Mouse (Mus musculus) Patski (cell line): ENCODE measurements around the gene Ero1l. TPM values are rescaled to one million over a fixed set of nuclear protein-coding genes. Genes with fewer than 3 reads are reported as not detected.

ENCODE experiments used
- ATAC-seq: fragments of 100-300 bp; one replicate; pipeline ENCODE4 v1.8.0; 2021
- CTCF ChIA-PET: fragments of 350-600 bp; sonication (Branson Sonifier 250); formaldehyde crosslinking; loops from one replicate; lab custom pipeline; 2022; ENCODE audit warnings: inconsistent platforms; lab: Charles Lee
- POLR2A ChIA-PET: fragments of 350-600 bp; sonication (Branson Sonifier 250); formaldehyde crosslinking; loops from one replicate; lab custom pipeline; 2022; ENCODE audit warnings: antibody characterized with exemption, inconsistent platforms; lab: Charles Lee
- DNase-seq: peaks from one replicate; pipeline ENCODE4 v3.0.0-alpha.2; 2011; ENCODE audit warnings: low read depth, low spot score
- H3K27me3 ChIP-seq: fragments of 371-371 bp; one replicate; pipeline ENCODE4 v1.5.1; 2021
- CTCF ChIP-seq: fragments of 100-300 bp; IDR thresholded peaks from one replicate; pipeline ENCODE4 v1.5.1; 2021
- in situ Hi-C: fragments of 300-500 bp; cut with MboI; formaldehyde crosslinking; loops from 3 replicates; pipeline ENCODE4 v1.11.1; 2018; ENCODE audit warnings: low pct_unique_long_range_greater_than_20kb, mixed read lengths
- polyA plus RNA-seq: library from polyadenylated mRNA; unstranded; gene quantifications from one replicate; pipeline ENCODE4 v1.2.3, GENCODE M21; 2021

Gene Ero1l
- polyA plus RNA-seq, 1 experiment from 2014 or later, result 74.1 TPM

DNA sequence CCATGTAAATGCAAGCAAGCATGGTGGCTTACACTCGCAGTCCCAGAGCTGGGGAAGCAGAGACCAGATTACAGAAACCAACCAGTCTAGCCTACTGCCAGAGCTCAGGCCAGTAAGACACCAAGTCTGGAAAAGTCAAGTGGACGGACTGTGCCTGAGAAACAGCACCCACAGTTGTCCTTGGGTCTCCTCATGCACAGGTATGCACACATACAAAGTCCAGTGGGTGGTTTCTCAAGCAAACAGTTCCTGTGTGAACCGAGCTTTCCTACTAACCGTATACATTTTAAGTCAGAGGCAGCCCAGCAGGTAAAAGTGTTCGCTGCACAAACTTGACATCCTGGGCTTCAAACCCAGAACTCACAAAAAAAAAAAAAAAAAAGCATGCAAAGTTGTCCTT, 12.7 kb downstream of the Ero1l start:
- no peak for DNase-seq
- no peak for ATAC-seq
- no peaks in the 10 kb centered on the region for H3K27me3 ChIP-seq
- CTCF ChIA-PET, result interaction anchor here (1.3 kb wide), 1 partner anchor 10 kb away, joined by 4 read pairs; no protein-coding TSS in a partner anchor
- POLR2A ChIA-PET, result interaction anchor here (0.6 to 0.7 kb wide), 2 partner anchors 25 to 153 kb away, joined by 3 read pairs; no protein-coding TSS in a partner anchor
- in situ Hi-C loops, result no loop called here
- no peak for TF ChIP-seq CTCF

DNA sequence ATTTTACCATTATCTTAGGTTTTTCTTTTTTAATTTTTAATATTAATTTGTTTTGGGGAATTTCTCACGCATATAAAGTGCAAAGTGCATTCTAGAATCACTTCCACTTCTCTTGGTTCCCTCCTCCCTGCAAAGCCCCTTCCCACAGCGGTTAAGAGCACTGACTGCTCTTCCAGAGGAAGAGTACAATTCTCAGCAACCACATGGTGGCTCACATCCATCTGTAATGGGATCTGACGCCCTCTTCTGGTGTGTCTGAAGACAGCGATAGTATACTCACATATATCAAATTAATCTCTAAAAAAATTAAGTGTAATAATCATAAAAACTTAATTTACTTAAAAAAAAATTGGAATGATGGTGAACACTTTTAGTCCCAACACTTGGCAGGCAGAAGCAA, 14.2 kb downstream of the Ero1l start:
- H3K27me3 ChIP-seq, result no peaks in the 10 kb centered on the region
- ATAC-seq, result no peak
- ChIA-PET POLR2A (no interaction called here), CTCF (interaction anchor here (1.3 to 2.4 kb wide), 2 partner anchors 10 to 12 kb away, joined by 4 to 7 read pairs; no protein-coding TSS in a partner anchor)
- TF ChIP-seq CTCF, result peak; percentile 22
- DNase-seq, result no peak
- in situ Hi-C loops, result no loop called here

DNA sequence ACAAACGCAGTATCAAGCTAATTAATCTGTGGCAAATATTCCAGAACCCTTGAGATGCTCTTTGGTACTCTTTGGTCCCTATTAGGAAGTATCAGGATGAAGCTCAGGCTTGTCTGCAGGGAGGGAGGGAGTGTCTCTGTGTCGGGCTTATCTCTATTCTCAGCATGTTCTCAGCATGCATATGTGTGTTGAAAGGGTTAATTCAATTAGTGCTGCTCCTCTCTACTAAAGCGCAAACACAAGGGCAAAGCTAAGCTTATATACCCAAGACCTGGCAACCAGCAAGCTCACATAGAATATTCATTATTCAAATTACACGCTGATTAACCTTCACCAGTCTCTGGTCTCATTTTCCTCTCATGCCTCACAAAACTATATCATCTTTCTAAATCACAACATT, 14.6 kb downstream of the Ero1l start:
- ChIA-PET CTCF (interaction anchor here (2.4 kb wide), 1 partner anchor 9 kb away, joined by 7 read pairs; no protein-coding TSS in a partner anchor), POLR2A (no interaction called here)
- in situ Hi-C loops, result no loop called here
- ATAC-seq (no peak), DNase-seq (no peak)
- TF ChIP-seq CTCF, result no peak
- H3K27me3 ChIP-seq, result no peaks in the 10 kb centered on the region

DNA sequence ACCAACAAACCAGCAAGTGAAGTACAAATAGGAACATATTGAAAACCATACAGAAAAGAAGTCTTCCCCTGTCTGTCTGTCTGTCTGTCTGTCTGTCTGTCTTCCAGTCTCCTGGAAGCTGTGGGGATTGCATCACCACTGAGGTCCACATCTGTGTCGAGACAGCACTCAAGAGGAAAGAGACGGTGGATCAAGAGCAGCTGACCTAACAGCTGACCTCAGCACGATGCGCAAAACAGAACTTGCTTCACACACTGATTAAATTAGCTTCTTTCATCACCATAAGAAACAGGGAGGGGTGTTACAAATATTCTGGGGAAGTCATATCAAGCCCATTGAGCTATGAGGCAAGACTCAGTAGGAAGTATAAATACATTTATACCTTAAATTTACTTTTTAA, 27.0 kb downstream of the Ero1l start:
- POLR2A ChIA-PET, result no interaction called here
- no peak for TF ChIP-seq CTCF
- in situ Hi-C loops, result no loop called here
- no peaks in the 10 kb centered on the region for H3K27me3 ChIP-seq
- ATAC-seq (no peak), DNase-seq (no peak)
- CTCF ChIA-PET, result no interaction called here

DNA sequence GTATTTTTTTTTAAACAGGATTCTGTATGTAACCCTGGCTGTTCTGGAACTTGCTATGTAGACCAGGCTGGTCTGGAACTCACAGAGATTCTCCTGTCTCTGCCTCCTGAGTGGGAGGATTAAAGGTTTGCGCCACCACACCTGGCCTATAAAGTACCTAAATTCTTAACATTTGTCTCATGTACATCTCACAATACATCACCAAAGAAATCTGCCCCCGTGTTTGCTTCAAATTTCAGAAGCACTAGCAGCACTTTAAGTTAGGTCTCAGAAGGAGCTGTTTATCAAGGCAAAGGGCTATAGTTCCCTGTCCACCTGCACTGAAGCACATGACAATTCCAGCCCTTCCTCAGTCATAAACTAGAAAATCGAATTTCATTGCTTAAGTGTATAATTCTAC, 36.5 kb downstream of the Ero1l start:
- CTCF ChIA-PET, result no interaction called here
- ATAC-seq (no peak), DNase-seq (no peak)
- in situ Hi-C loops, result no loop called here
- no peaks in the 10 kb centered on the region for H3K27me3 ChIP-seq
- POLR2A ChIA-PET, result no interaction called here
- no peak for TF ChIP-seq CTCF

DNA sequence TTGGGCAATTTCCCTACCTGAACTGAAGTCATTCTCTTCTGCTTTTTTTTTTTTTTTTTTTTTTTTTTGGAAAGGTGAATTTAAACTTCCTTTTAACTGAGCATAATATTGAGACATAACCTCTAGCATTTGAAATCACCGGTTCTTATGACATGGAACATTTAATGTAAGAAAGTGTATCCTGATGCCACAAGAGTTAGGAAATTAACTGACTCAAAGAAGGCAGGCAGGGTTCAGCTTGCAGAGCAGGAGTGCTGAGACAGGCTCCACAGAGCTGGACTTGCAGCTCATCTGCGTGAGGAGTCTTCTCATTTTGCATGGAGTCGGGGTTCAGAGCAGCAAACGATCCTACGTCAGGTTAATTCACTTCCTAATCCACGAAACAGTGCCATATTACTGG, 42.8 kb downstream of the Ero1l start:
- DNase-seq (no peak), ATAC-seq (no peak)
- ChIA-PET CTCF (interaction anchor here (1.1 to 1.4 kb wide), 2 partner anchors 25 to 36 kb away, joined by 3 to 5 read pairs; no protein-coding TSS in a partner anchor), POLR2A (no interaction called here)
- no peak for TF ChIP-seq CTCF
- in situ Hi-C loops, result no loop called here
- no peaks in the 10 kb centered on the region for H3K27me3 ChIP-seq

DNA sequence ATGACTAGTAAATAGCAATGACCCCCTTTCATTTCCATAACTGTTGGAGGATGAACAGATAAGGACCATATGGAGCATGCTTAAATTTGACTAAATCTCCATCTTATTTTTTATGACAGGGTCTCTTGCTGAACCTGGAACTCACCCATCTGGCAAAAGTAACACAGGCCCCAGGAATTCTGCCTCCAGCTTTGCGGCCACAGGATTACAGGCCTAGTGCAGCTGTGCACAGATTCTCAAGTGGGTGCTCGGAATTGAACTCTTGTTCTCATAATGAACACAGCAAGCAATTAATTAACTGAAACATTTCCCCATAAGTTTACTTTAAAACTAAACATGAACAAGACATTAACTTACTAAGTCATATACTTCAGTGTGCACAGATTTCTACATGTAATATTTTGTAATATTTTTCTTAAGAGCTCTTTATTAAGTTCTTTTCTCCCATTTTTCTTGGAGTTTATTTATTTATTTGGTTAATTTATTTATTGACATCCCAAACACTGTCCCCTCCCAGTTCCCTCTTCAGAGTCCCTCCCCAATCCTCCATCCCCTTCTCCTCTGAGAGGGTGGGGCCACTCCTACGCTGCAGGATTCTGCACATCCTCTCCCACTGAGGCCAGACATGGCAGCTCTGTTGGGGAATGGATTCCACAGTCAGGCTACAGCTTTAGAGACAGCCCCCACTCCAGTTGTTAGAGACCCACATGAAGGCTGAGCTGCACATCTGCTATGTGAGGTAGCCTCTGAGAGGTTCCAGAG, 54.6 kb downstream of the Ero1l start:
- no peak for ATAC-seq

DNA sequence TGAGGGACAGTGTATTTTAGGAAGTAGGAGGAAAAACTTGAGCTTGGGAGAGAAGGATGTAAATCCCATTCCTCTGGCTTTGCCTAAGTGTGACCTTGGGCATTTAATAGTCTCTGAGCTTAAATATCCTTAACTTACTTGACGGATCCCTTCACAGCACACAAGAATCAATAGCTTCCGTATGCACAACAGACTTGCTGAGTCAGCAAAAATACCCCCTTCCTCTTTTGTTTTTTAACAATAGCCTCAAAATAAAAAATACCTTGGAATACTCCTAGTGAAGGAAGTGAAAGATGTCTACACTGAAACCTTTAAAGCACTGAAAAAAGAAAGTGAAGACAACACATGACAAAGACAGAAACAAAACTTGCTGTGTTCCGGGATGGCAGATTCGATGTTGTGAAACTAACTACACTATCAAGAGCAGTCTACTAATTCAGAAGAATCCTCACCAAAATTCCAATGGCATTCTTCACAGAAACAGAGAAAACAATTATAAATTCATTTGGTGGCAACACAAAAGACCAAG, 67.0 kb downstream of the Ero1l start:
- in situ Hi-C loops, result no loop called here
- DNase-seq (no peak), ATAC-seq (no peak)
- ChIA-PET POLR2A (interaction anchor here (0.7 kb wide), 1 partner anchor 187 kb away, joined by 3 read pairs; no protein-coding TSS in a partner anchor), CTCF (no interaction called here)
- TF ChIP-seq CTCF, result no peak
- no peaks in the 10 kb centered on the region for H3K27me3 ChIP-seq

More for the DNA sequence above, 54.6 kb downstream of the Ero1l start:
- ChIA-PET CTCF (interaction anchor here (1.3 kb wide), 2 partner anchors 11 to 19 kb away, joined by 3 read pairs; no protein-coding TSS in a partner anchor), POLR2A (no interaction called here)
- TF ChIP-seq CTCF, result no peak
- no peaks in the 10 kb centered on the region for H3K27me3 ChIP-seq
- no peak for DNase-seq
- in situ Hi-C loops, result no loop called here

DNA sequence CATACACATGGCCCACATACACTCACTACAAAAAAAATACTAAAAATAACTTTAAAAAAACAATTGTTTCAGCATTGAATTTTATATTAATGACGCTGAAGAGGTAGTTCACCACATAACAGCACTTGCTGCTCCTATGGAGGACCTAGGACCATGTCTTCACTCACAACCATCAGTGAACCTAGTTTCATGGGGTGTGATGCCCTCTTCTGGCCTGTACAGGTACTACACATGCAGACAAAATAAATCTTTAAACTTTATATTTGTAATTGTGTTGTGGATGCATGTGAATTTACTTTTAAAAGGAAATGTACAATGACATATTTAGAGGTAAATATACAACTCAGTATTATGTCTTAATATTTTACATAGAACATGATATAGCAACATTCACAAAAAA, 77.0 kb downstream of the Ero1l start:
- CTCF ChIA-PET, result no interaction called here

DNA sequence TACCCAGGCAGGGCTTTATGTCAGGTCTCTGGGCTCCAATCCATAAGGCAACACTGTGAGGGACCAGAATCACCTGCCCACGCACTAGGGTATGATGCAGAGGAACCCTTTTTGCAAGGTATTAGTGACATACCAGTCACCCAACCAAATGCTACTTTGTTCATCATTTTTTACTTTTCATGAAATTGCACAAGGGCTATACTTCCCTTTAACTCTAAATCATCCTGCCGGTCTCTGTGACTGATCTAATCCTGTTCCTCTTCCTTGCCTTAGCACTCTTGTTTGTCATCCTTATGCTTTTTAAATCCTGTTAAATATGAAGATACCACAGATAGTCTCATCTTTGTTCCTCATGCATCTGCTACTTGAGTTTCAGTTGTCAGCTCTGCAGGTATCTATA, 79.5 kb downstream of the Ero1l start:
- DNase-seq, result no peak
- no peak for ATAC-seq
- TF ChIP-seq CTCF, result no peak
- ChIA-PET POLR2A (no interaction called here), CTCF (no interaction called here)
- in situ Hi-C loops, result no loop called here
- H3K27me3 ChIP-seq, result peaks cover 3% of the 10 kb centered on the region

More for the DNA sequence above, 77.0 kb downstream of the Ero1l start:
- no peak for DNase-seq
- no peak for ATAC-seq
- POLR2A ChIA-PET, result no interaction called here
- H3K27me3 ChIP-seq, result peaks cover 3% of the 10 kb centered on the region
- in situ Hi-C loops, result loop anchor here (10.0 kb wide), 1 partner anchor 267 kb away; no protein-coding TSS in a partner anchor
- peak; percentile 61 for TF ChIP-seq CTCF

Other genes with a start within 250 kb of the Ero1l start
- 3.1 TPM for gene Gpr137c, start 99.1 kb downstream of the Ero1l start, polyA plus RNA-seq
- 19.2 TPM for gene Txndc16, start 98.4 kb downstream of the Ero1l start, polyA plus RNA-seq
- gene Psmc6, start 11.0 kb upstream of the Ero1l start, polyA plus RNA-seq, result 175 TPM
- 18.6 TPM for gene Styx, start 32.3 kb upstream of the Ero1l start, polyA plus RNA-seq
- gene Gnpnat1, start 86.1 kb upstream of the Ero1l start, polyA plus RNA-seq, result 101 TPM
- gene Fermt2, start 211.3 kb upstream of the Ero1l start, polyA plus RNA-seq, result 144 TPM